Mouse (Mus musculus) neural tube, embryonic 12.5 days (tissue): ENCODE data around the gene Uxs1. TPM values are rescaled to one million over a fixed set of nuclear protein-coding genes. Genes with fewer than 3 reads are reported as not detected.
A peak's percentile ranks its signal among the peaks of the same experiment; 100 is the strongest.

Experiments used
- ATAC-seq: fragments of 200-750 bp; cut with Nextera tagmentation; 2 replicates; pipeline ENCODE4 v1.8.0; 2017; ENCODE audit warnings: low read depth, mild to moderate bottlenecking, moderate TSS enrichment, moderate library complexity; ENCODE audit not compliant: low FRiP score
- H3K27ac ChIP-seq: fragments of 300-500 bp; sonication (generic); 2 replicates; pipeline ENCODE4 v1.5.1; 2016
- H3K27me3 ChIP-seq: fragments of 300-500 bp; sonication (generic); replicated peaks from 2 replicates; pipeline ENCODE4 v1.6.1; 2016; ENCODE audit warnings: mild to moderate bottlenecking
- H3K36me3 ChIP-seq: fragments of 300-500 bp; sonication (generic); 2 replicates; pipeline ENCODE4 v1.6.1; 2016; ENCODE audit warnings: mild to moderate bottlenecking
- H3K4me1 ChIP-seq: fragments of 300-500 bp; sonication (generic); 2 replicates; pipeline ENCODE4 v1.6.1; 2016
- H3K4me2 ChIP-seq: fragments of 300-500 bp; sonication (generic); replicated peaks from 2 replicates; pipeline ENCODE4 v1.6.1; 2016; ENCODE audit warnings: mild to moderate bottlenecking
- H3K4me3 ChIP-seq: fragments of 300-500 bp; sonication (generic); 2 replicates; pipeline ENCODE4 v1.5.1; 2016
- H3K9ac ChIP-seq: fragments of 300-500 bp; sonication (generic); 2 replicates; pipeline ENCODE4 v1.6.1; 2016; ENCODE audit warnings: mild to moderate bottlenecking
- H3K9me3 ChIP-seq: fragments of 300-500 bp; sonication (generic); 2 replicates; pipeline ENCODE4 v1.6.1; 2016; ENCODE audit warnings: mild to moderate bottlenecking
- WGBS: fragments of 180-500 bp; shearing (Covaris S2); methylation state at CpG from one replicate; pipeline ENCODE4 v1.1.7; 2016; 5-methylcytosine and 5-hydroxymethylcytosine counted together
- polyA plus RNA-seq: library from polyadenylated mRNA; unstranded; fragments of >200 nt; fragmentation: Nextera tagmentation; extraction: Ambion mirVana; gene quantifications from 2 replicates; pipeline ENCODE4 v1.2.1, GENCODE M21; 2016

Uxs1 gene
- polyA plus RNA-seq, result 19.6 and 22.7 TPM in 2 replicates

GRCm38 (mm10) chr1:43827763-43828194, at the start of gene Uxs1:
Uxs1 (minus strand) TSS chr1:43827800.
- peak within 1 kb of the TSS; percentile 80 for H3K4me2 ChIP-seq
- peaks cover 17% of the 10 kb centered on the region for H3K4me1 ChIP-seq
- H3K9me3 ChIP-seq, result no peaks in the 10 kb centered on the region
- peak; percentile 98 for ATAC-seq
- H3K27me3 ChIP-seq, result no peaks in the 10 kb centered on the region
- 1% methylated on average over 41 of the region's 41 CpGs for WGBS
- no peaks in the 10 kb centered on the region for H3K36me3 ChIP-seq
- H3K4me3 ChIP-seq, result peak within 1 kb of the TSS; percentile 93
- H3K9ac ChIP-seq, result peak within 1 kb of the TSS; percentile 84
- H3K27ac ChIP-seq, result peak within 1 kb of the TSS; percentile 92

GRCm38 (mm10) chr1:43877233-43877632, 49.6 kb upstream of the Uxs1 start:
- Histone ChIP-seq H3K4me1 (no peaks in the 10 kb centered on the region), H3K27ac (no peak overlapping the region), H3K36me3 (no peaks in the 10 kb centered on the region), H3K9me3 (no peaks in the 10 kb centered on the region), H3K27me3 (no peaks in the 10 kb centered on the region), H3K4me2 (no peak overlapping the region), H3K9ac (no peak overlapping the region), H3K4me3 (no peak overlapping the region)
- 84% methylated on average over 6 of the region's 6 CpGs for WGBS
- ATAC-seq, result no peak

DNA sequence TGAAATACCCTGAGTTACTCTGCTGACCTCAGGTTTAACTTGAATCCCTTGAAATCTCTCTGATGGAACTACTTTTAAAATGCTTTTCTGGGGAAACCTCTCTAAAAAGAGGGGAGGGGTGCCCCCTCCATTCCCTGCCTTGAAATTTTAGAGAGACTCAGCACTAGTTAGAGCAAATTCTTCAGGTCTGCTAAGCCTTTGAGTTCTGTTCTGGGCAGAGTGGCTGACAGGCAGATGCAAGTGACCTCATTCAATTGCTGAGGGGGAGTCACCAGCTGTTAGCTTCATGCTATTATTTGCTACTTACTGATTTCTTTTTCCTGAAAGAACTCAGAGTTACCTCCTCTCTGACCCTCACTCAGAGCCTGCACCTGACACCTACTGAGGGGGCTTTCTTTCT, 43.5 kb upstream of the Uxs1 start:
- Histone ChIP-seq H3K27me3 (no peaks in the 10 kb centered on the region), H3K4me2 (no peak overlapping the region), H3K4me3 (no peak overlapping the region), H3K4me1 (no peaks in the 10 kb centered on the region), H3K9me3 (no peaks in the 10 kb centered on the region), H3K36me3 (no peaks in the 10 kb centered on the region), H3K9ac (no peak overlapping the region), H3K27ac (no peak overlapping the region)
- ATAC-seq, result no peak

DNA sequence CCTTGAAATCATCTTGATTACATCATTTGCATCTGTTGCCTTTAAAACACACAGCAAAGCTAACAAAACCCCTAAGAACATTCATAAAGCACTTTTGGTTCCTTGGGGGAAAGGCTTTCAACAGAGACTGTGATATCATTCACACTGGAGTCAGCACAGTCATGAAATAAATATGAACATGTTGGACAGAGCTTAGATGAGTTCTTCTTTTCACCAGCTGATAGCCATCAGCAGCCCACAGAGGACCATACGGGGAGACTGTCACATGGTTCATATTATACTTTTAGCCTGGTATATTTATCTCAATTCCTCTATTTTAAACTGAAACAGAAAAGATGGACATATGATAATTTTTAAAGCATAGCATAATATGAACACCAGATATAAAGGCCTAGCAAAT, 40.9 kb upstream of the Uxs1 start:
- no peak overlapping the region for H3K9ac ChIP-seq
- WGBS, result 74% methylated on average over 1 of the region's 1 CpGs
- H3K4me3 ChIP-seq, result no peak overlapping the region
- no peak overlapping the region for H3K27ac ChIP-seq
- ATAC-seq, result no peak
- no peak overlapping the region for H3K4me2 ChIP-seq
- H3K4me1 ChIP-seq, result no peaks in the 10 kb centered on the region
- no peaks in the 10 kb centered on the region for H3K9me3 ChIP-seq
- no peaks in the 10 kb centered on the region for H3K36me3 ChIP-seq
- H3K27me3 ChIP-seq, result no peaks in the 10 kb centered on the region

- Histone ChIP-seq H3K4me3 (no peak overlapping the region), H3K4me2 (no peak overlapping the region), H3K4me1 (no peaks in the 10 kb centered on the region), H3K9ac (no peak overlapping the region), H3K9me3 (no peaks in the 10 kb centered on the region), H3K36me3 (no peaks in the 10 kb centered on the region), H3K27ac (no peak overlapping the region), H3K27me3 (no peaks in the 10 kb centered on the region)
- no peak for ATAC-seq
These were observed 37.2 kb upstream of the Uxs1 start for GRCm38 (mm10) chr1:43864758-43865157.

GRCm38 (mm10) chr1:43862614-43863013, 35.0 kb upstream of the Uxs1 start:
- Histone ChIP-seq H3K4me1 (no peaks in the 10 kb centered on the region), H3K4me3 (no peak overlapping the region), H3K36me3 (no peaks in the 10 kb centered on the region), H3K9ac (no peak overlapping the region), H3K27ac (no peak overlapping the region), H3K9me3 (no peaks in the 10 kb centered on the region), H3K4me2 (no peak overlapping the region), H3K27me3 (no peaks in the 10 kb centered on the region)
- WGBS, result 95% methylated on average over 4 of the region's 4 CpGs
- ATAC-seq, result no peak

DNA sequence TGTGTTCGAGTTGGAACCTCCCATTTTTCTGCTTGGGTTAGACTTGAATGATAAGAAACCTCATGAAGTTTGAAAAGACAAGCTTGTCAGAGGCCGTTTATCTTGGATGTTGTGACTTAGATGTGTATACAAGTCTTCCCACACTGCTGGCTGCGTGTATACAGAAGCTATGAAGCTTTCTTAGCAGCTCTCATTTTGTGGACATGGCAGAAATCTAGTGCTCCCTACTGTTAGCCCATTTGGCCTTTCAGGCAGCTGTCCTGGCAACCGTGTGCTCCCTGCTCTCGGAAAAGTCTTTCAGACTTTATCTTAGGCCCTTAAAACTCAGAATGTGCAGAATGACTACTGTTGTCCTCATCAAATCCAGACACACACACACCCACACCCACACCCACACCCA, 31.4 kb upstream of the Uxs1 start:
- Histone ChIP-seq H3K9me3 (no peaks in the 10 kb centered on the region), H3K9ac (no peak overlapping the region), H3K27me3 (no peaks in the 10 kb centered on the region), H3K27ac (no peak overlapping the region), H3K4me2 (no peak overlapping the region), H3K36me3 (no peaks in the 10 kb centered on the region), H3K4me3 (no peak overlapping the region), H3K4me1 (no peaks in the 10 kb centered on the region)
- WGBS, result 75% methylated on average over 5 of the region's 5 CpGs
- no peak for ATAC-seq

DNA sequence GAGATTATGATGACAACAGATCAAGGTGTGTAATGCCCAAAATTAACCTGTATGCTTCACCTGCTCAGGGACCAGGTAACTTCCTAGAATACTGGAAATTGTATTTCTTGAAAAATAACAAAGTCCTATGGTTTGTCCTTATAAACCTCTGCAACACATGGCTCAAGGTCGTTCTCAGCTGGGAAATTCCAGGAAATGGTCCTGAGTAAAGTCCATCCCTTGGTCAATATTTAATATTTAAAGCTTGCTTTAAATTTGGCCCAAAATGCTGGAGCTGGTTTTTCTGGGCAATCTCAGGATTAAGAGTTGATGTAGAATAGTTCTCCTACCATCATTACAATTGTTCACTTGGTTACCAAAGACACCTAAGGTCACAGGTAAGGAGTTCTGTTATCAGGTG, 30.1 kb upstream of the Uxs1 start:
- no peaks in the 10 kb centered on the region for H3K36me3 ChIP-seq
- 76% methylated on average over 1 of the region's 1 CpGs for WGBS
- no peak overlapping the region for H3K4me3 ChIP-seq
- H3K27me3 ChIP-seq, result no peaks in the 10 kb centered on the region
- H3K27ac ChIP-seq, result no peak overlapping the region
- no peak overlapping the region for H3K4me2 ChIP-seq
- H3K9ac ChIP-seq, result no peak overlapping the region
- ATAC-seq, result no peak
- no peaks in the 10 kb centered on the region for H3K4me1 ChIP-seq
- H3K9me3 ChIP-seq, result no peaks in the 10 kb centered on the region

DNA sequence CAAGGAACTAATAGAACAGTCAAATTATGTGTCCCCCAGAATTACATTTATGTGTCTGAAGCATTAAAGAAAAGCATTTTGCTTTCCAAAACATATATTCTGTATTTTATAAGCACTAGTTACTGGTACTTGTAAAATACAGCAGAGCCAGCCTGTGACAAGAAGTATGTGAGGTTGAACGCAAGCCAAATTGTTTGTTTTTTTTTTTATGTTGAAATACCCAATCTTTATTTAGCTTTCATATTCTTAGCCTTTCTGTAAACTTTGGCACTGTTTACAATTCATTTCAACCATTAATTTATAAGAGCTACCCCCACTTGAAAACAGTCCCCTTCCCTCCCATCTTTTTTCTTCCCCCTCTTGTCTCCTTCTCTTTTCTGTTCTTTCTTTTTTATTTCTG, 28.0 kb upstream of the Uxs1 start:
- H3K9me3 ChIP-seq, result no peaks in the 10 kb centered on the region
- H3K36me3 ChIP-seq, result no peaks in the 10 kb centered on the region
- H3K27ac ChIP-seq, result no peak overlapping the region
- no peak overlapping the region for H3K4me3 ChIP-seq
- no peaks in the 10 kb centered on the region for H3K27me3 ChIP-seq
- no peaks in the 10 kb centered on the region for H3K4me1 ChIP-seq
- H3K4me2 ChIP-seq, result no peak overlapping the region
- no peak overlapping the region for H3K9ac ChIP-seq
- 91% methylated on average over 1 of the region's 1 CpGs for WGBS
- ATAC-seq, result no peak

DNA sequence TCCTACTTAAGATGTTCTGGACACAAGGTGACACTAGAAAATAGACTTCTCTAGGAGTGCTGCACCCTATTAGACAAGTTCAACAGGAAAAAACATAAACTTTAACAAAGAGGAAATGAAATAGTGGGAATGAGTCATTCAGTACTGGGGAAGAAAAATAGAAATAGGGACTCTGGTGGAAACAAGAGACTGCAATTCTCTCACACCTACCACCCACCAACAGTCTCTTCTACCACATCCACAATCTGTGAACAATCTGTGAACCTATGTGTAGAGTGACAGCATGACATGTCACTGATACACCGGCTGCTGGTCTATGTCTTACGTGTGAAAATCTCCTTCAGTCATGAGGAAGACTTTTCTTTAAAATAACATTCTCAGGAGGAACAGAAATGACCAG, 15.8 kb upstream of the Uxs1 start:
- ATAC-seq, result no peak
- H3K27me3 ChIP-seq, result no peaks in the 10 kb centered on the region
- H3K4me1 ChIP-seq, result no peaks in the 10 kb centered on the region
- no peak overlapping the region for H3K9ac ChIP-seq
- no peak overlapping the region for H3K4me2 ChIP-seq
- no peaks in the 10 kb centered on the region for H3K36me3 ChIP-seq
- H3K9me3 ChIP-seq, result no peaks in the 10 kb centered on the region
- H3K4me3 ChIP-seq, result no peak overlapping the region
- 86% methylated on average over 2 of the region's 2 CpGs for WGBS
- no peak overlapping the region for H3K27ac ChIP-seq

- Histone ChIP-seq H3K4me2 (no peak overlapping the region), H3K4me1 (no peaks in the 10 kb centered on the region), H3K36me3 (no peaks in the 10 kb centered on the region), H3K9ac (no peak overlapping the region), H3K27ac (no peak overlapping the region), H3K27me3 (no peaks in the 10 kb centered on the region), H3K4me3 (no peak overlapping the region), H3K9me3 (no peaks in the 10 kb centered on the region)
- 82% methylated on average over 1 of the region's 1 CpGs for WGBS
- ATAC-seq, result no peak
These were observed 9.6 kb upstream of the Uxs1 start for GRCm38 (mm10) chr1:43837236-43837635.

GRCm38 (mm10) chr1:43830096-43830495, 2.5 kb upstream of the Uxs1 start:
- no peak overlapping the region for H3K9ac ChIP-seq
- H3K27ac ChIP-seq, result no peak overlapping the region
- H3K4me3 ChIP-seq, result no peak overlapping the region
- H3K4me1 ChIP-seq, result peaks cover 14% of the 10 kb centered on the region
- H3K9me3 ChIP-seq, result no peaks in the 10 kb centered on the region
- H3K27me3 ChIP-seq, result no peaks in the 10 kb centered on the region
- ATAC-seq, result no peak
- WGBS, result 61% methylated on average over 1 of the region's 1 CpGs
- no peak overlapping the region for H3K4me2 ChIP-seq
- no peaks in the 10 kb centered on the region for H3K36me3 ChIP-seq

DNA sequence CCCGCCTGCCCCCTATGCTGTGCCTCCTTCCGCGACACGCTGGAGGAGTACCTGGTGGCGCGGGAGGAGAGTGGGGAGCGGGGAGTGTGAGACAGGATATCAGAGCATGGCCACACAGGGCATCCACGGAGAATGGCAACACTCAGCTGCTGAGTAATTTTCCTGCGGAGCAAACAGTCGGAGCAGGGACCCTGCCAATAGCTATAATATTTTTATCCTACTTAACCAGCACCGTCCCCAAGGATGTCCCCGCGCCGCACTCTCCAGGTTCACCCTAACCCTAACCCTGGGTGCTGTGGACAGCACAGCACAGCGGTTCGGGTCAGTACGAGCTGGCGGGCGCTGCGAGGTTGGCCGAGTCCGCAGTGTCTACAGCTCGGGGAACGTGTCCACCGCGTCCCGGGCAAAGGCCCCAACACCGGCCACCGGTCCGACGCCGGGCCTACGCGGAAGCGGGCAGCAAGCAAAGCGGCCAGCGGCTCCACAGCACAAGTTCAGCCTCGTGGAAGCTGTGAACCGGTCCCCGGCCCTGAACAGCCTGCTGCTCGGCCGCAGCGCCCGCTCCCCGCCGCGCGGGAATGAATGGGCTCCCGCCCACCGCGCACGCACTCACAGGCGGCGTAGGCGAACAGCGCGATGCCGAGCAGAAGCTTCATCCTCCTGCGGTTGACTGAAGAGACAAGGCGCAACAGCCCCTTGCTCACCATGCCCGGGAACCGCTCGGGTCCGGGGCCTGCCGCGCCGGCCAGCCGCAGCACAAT, 418 bp downstream of the Uxs1 start:
- WGBS, result under 1% methylated on average over 68 of the region's 68 CpGs
- Histone ChIP-seq H3K4me3 (peak overlapping the region; percentile 93), H3K9me3 (no peaks in the 10 kb centered on the region), H3K4me1 (peaks cover 17% of the 10 kb centered on the region), H3K9ac (peak overlapping the region; percentile 84), H3K36me3 (no peaks in the 10 kb centered on the region), H3K27me3 (no peaks in the 10 kb centered on the region), H3K4me2 (peak overlapping the region; percentile 80), H3K27ac (peak overlapping the region; percentile 92)
- ATAC-seq, result peak; percentile 85
